Mouse (Mus musculus): Measurements from ENCODE around the gene Abcg8. TPM values are rescaled to one million over a fixed set of nuclear protein-coding genes. Genes with fewer than 3 reads are reported as not detected.

Abcg8 gene
- polyA plus RNA-seq, 1 experiment from 2014 or later: 0.17 TPM

DNA sequence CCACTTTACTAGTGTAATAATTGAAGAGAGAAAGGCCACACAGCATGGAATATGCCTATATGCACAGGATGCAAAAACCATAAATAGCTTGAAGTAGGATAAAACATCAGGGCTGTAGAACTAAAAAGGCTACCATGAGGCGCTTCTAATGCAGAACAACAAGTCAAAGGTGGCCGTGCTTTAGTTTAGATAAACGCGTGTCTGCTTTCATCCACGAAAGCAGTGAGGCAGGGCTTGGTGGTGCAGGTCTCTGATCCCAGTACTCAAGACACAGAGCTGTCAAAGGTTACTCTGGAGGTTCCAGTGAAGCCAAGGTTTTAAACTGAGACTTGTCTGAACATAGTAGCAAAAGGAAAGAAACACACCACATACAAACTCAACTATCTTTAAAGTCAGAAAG, 53.0 kb downstream of the Abcg8 start:
- no peak overlapping the region for H3K4me3 ChIP-seq (ENCODE audit: low read length)
- no peaks in the 10 kb centered on the region for H3K27me3 ChIP-seq (ENCODE audit: control insufficient read depth, insufficient read depth, low read length)
- H3K9me3 ChIP-seq (replicated peaks; ENCODE audit: control insufficient read depth, low read length): no peaks in the 10 kb centered on the region
- H3K4me2 ChIP-seq (ENCODE audit: low read depth, low read length): no peak overlapping the region
- H3K36me3 ChIP-seq (ENCODE audit: control insufficient read depth, insufficient read depth): peaks cover 37% of the 10 kb centered on the region
- peaks cover 2% of the 10 kb centered on the region; the same call in 1 of the 2 replicates for H3K4me1 ChIP-seq (ENCODE audit: control insufficient read depth, insufficient read depth, low read length)
- 72% methylated on average over 5 of the region's 5 CpGs for WGBS
- no peak overlapping the region for H3K27ac ChIP-seq (ENCODE audit: low read length)
- H3K9ac ChIP-seq (ENCODE audit: low read length): no peak overlapping the region
- no peak for ATAC-seq (replicated peaks; ENCODE audit: extremely low read depth, insufficient read depth, low FRiP score)

DNA sequence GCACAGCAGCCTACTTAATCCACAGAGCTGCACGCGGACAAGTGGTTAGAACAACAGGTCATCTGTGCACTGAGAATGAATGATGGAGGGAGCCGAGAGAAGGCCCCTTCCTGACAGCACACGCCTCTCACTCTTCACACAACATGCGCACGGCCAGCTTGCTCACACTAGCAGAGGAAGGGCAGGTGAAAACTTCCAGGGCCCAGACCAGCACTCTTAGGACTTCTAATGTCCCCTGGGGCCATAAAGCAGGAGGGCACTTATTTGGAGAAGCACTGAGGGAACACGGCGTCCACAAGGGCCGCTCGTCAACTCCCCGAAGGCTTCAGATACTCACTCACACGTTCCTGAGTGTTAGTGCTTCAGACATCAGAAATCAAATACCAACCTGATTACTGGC, 55.3 kb downstream of the Abcg8 start:
- Histone ChIP-seq H3K27ac (ENCODE audit: low read length) (no peak overlapping the region), H3K36me3 (ENCODE audit: control insufficient read depth, insufficient read depth) (peaks cover 25% of the 10 kb centered on the region), H3K27me3 (ENCODE audit: control insufficient read depth, insufficient read depth, low read length) (no peaks in the 10 kb centered on the region), H3K4me3 (ENCODE audit: low read length) (no peak overlapping the region), H3K4me2 (ENCODE audit: low read depth, low read length) (no peak overlapping the region), H3K9ac (ENCODE audit: low read length) (no peak overlapping the region), H3K4me1 (ENCODE audit: control insufficient read depth, insufficient read depth, low read length) (peaks cover 2% of the 10 kb centered on the region; the same call in 1 of the 2 replicates), H3K9me3 (replicated peaks; ENCODE audit: control insufficient read depth, low read length) (no peaks in the 10 kb centered on the region)
- no peak for ATAC-seq (replicated peaks; ENCODE audit: extremely low read depth, insufficient read depth, low FRiP score)
- 86% methylated on average over 12 of the region's 12 CpGs for WGBS

DNA sequence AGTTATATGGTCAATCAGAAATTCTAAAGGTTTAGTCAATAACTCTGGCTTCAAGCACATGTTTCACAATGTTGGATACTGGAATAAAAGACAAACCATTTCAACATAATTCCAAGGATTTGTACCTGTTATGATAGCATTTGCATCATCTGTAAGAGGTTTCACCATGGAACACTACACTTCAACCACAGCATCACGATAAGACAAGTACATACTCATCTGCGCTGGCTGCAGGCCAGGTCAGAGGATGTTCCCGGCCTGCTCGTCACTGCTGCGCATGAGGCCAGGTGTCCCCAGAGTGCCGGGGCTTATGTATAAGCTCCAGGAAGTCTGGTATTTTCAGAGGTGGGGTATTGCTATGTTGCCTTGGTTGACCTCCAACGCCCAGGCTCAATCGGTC, 56.5 kb downstream of the Abcg8 start:
- peaks cover 2% of the 10 kb centered on the region; the same call in 1 of the 2 replicates for H3K4me1 ChIP-seq (ENCODE audit: control insufficient read depth, insufficient read depth, low read length)
- no peaks in the 10 kb centered on the region for H3K9me3 ChIP-seq (replicated peaks; ENCODE audit: control insufficient read depth, low read length)
- H3K27ac ChIP-seq (ENCODE audit: low read length): no peak overlapping the region
- H3K36me3 ChIP-seq (ENCODE audit: control insufficient read depth, insufficient read depth): peaks cover 25% of the 10 kb centered on the region
- H3K27me3 ChIP-seq (ENCODE audit: control insufficient read depth, insufficient read depth, low read length): no peaks in the 10 kb centered on the region
- H3K9ac ChIP-seq (ENCODE audit: low read length): no peak overlapping the region
- no peak for ATAC-seq (replicated peaks; ENCODE audit: extremely low read depth, insufficient read depth, low FRiP score)
- 83% methylated on average over 8 of the region's 8 CpGs for WGBS
- H3K4me2 ChIP-seq (ENCODE audit: low read depth, low read length): no peak overlapping the region
- H3K4me3 ChIP-seq (ENCODE audit: low read length): no peak overlapping the region

DNA sequence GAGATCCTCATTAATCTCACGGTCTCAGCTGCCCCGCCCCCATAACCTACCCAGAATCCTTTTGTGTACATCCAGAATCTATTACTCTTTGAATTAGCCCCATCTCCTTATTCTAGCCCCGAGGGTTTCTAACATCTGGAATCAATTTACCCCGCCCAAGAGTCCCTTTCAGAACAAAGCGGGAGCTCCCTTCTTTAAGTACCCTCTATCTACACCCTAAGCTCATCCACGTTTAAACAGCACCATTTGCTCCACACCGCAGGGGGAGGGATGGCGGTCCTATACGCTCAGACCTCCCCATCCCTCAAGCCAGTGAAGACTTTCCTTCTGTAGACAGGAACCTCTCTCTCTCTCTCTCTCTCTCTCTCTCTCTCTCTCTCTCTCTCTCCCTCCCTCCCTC, 60.6 kb downstream of the Abcg8 start:
- no peaks in the 10 kb centered on the region for H3K27me3 ChIP-seq (ENCODE audit: control insufficient read depth, insufficient read depth, low read length)
- peaks cover 8% of the 10 kb centered on the region for H3K36me3 ChIP-seq (ENCODE audit: control insufficient read depth, insufficient read depth)
- WGBS: 59% methylated on average over 9 of the region's 9 CpGs
- no peak overlapping the region for H3K4me2 ChIP-seq (ENCODE audit: low read depth, low read length)
- H3K4me3 ChIP-seq (ENCODE audit: low read length): no peak overlapping the region
- no peak for ATAC-seq (replicated peaks; ENCODE audit: extremely low read depth, insufficient read depth, low FRiP score)
- no peaks in the 10 kb centered on the region for H3K4me1 ChIP-seq (ENCODE audit: control insufficient read depth, insufficient read depth, low read length)
- H3K27ac ChIP-seq (ENCODE audit: low read length): no peak overlapping the region
- no peak overlapping the region for H3K9ac ChIP-seq (ENCODE audit: low read length)
- no peaks in the 10 kb centered on the region for H3K9me3 ChIP-seq (replicated peaks; ENCODE audit: control insufficient read depth, low read length)

DNA sequence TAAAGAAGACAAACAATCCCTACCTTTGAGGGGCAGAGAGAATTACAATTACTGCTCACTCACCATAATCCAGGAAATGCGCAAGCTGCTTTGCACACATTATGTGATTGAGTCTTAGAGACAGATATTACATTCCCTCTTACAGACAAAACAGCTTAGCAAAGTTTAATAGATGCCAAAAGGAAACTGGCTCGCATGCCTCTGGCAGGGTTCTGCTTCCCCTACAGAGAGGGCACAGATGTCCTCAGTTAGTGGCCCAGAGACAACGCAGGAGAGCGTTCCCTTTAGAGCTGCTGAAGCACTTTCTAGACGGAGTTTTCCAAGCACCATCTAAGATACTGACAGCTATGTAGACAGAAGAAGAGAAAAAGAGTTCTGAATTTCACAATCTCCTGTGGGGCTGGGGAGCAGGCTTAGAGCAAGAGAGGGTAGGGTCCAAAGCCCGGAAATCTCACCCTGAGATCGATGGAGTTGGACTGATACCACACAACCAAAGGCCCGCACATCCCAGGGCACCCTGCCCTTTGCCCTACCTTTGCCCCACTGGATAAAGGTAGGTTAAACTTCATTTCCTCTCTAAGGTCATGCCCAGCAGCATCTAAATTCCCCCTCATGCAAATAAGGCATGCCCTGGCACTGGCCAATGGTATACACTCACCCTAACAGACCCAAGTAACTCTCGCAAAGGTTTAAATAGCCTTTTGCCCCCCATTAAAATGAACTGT, 62.1 kb downstream of the Abcg8 start:
- Histone ChIP-seq H3K4me3 (ENCODE audit: low read length) (no peak overlapping the region), H3K9ac (ENCODE audit: low read length) (no peak overlapping the region), H3K4me1 (ENCODE audit: control insufficient read depth, insufficient read depth, low read length) (peaks cover 6% of the 10 kb centered on the region), H3K27ac (ENCODE audit: low read length) (no peak overlapping the region), H3K36me3 (ENCODE audit: control insufficient read depth, insufficient read depth) (peaks cover 8% of the 10 kb centered on the region), H3K9me3 (replicated peaks; ENCODE audit: control insufficient read depth, low read length) (no peaks in the 10 kb centered on the region), H3K27me3 (ENCODE audit: control insufficient read depth, insufficient read depth, low read length) (no peaks in the 10 kb centered on the region), H3K4me2 (ENCODE audit: low read depth, low read length) (no peak overlapping the region)
- no peak for ATAC-seq (replicated peaks; ENCODE audit: extremely low read depth, insufficient read depth, low FRiP score)
- WGBS: 86% methylated on average over 9 of the region's 9 CpGs

DNA sequence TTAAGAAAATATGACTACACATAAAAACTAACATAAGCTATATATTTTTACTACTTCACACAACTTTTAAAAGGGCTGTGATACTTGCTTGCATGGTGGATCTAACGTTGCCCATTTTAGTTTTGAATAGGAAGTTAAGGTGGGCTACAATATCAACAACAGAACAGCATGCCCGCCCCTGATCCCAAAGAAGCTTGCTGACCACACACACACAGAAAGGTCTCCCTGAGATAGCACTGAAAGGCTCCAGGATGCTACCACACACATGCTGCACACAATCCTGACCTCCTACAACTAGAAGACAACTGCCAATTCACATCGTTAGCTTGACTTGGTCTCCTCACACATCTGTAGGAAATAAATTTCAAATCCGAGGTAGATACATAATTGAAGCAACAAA, 68.2 kb downstream of the Abcg8 start:
- Histone ChIP-seq H3K4me2 (ENCODE audit: low read depth, low read length) (no peak overlapping the region), H3K27ac (ENCODE audit: low read length) (no peak overlapping the region), H3K4me1 (ENCODE audit: control insufficient read depth, insufficient read depth, low read length) (peaks cover 8% of the 10 kb centered on the region), H3K27me3 (ENCODE audit: control insufficient read depth, insufficient read depth, low read length) (no peaks in the 10 kb centered on the region), H3K36me3 (ENCODE audit: control insufficient read depth, insufficient read depth) (peaks cover 6% of the 10 kb centered on the region), H3K9ac (ENCODE audit: low read length) (no peak overlapping the region), H3K4me3 (ENCODE audit: low read length) (no peak overlapping the region), H3K9me3 (replicated peaks; ENCODE audit: control insufficient read depth, low read length) (no peaks in the 10 kb centered on the region)
- 77% methylated on average over 4 of the region's 4 CpGs for WGBS
- no peak for ATAC-seq (replicated peaks; ENCODE audit: extremely low read depth, insufficient read depth, low FRiP score)

DNA sequence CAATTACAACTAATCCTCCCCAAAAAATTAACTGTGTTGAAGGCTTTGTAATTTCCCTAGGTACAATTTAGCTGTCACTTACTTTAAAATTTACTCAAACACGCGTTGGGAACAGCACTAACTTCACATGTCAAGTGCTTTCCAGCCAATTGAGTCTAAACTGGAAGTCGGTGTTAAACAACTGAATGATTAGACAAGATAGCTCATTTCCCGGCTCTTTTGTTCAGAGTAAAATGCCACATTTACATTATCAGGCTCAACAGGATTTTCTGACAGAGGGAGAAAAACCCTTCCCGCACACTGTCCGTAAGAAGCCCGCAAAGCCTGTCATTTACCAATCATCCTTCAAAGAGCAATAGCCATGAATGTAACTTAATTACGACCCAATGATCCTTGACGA, 68.9 kb downstream of the Abcg8 start:
- Histone ChIP-seq H3K4me1 (ENCODE audit: control insufficient read depth, insufficient read depth, low read length) (peaks cover 8% of the 10 kb centered on the region), H3K4me2 (ENCODE audit: low read depth, low read length) (no peak overlapping the region), H3K9ac (ENCODE audit: low read length) (no peak overlapping the region), H3K27ac (ENCODE audit: low read length) (no peak overlapping the region), H3K27me3 (ENCODE audit: control insufficient read depth, insufficient read depth, low read length) (no peaks in the 10 kb centered on the region), H3K9me3 (replicated peaks; ENCODE audit: control insufficient read depth, low read length) (no peaks in the 10 kb centered on the region), H3K36me3 (ENCODE audit: control insufficient read depth, insufficient read depth) (peaks cover 8% of the 10 kb centered on the region), H3K4me3 (ENCODE audit: low read length) (no peak overlapping the region)
- ATAC-seq (replicated peaks; ENCODE audit: extremely low read depth, insufficient read depth, low FRiP score): no peak
- WGBS: 69% methylated on average over 9 of the region's 9 CpGs

DNA sequence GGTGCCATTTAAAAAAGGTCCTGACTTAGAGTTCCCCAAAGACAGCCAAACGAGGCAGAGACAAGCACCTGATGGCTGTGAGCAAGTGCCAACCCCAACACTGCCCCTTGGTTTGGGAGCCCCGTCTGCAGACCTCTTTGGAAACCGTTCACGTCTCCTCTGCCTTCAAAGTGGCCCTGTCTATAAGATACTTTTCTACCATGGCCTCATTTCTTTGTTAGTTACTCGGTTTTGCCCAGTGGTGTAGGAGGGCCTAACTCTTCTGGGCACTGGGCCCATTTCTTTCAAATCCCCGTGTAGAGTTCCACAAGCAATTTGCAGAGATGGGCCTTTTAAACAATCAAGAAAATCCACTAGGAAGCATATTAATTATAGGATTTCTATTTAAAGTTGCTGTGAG, 71.1 kb downstream of the Abcg8 start:
- Histone ChIP-seq H3K9ac (ENCODE audit: low read length) (no peak overlapping the region), H3K36me3 (ENCODE audit: control insufficient read depth, insufficient read depth) (peaks cover 20% of the 10 kb centered on the region), H3K27me3 (ENCODE audit: control insufficient read depth, insufficient read depth, low read length) (no peaks in the 10 kb centered on the region), H3K9me3 (replicated peaks; ENCODE audit: control insufficient read depth, low read length) (no peaks in the 10 kb centered on the region), H3K4me3 (ENCODE audit: low read length) (no peak overlapping the region), H3K4me2 (ENCODE audit: low read depth, low read length) (no peak overlapping the region), H3K27ac (ENCODE audit: low read length) (no peak overlapping the region), H3K4me1 (ENCODE audit: control insufficient read depth, insufficient read depth, low read length) (peaks cover 8% of the 10 kb centered on the region)
- 67% methylated on average over 6 of the region's 6 CpGs for WGBS
- no peak for ATAC-seq (replicated peaks; ENCODE audit: extremely low read depth, insufficient read depth, low FRiP score)

DNA sequence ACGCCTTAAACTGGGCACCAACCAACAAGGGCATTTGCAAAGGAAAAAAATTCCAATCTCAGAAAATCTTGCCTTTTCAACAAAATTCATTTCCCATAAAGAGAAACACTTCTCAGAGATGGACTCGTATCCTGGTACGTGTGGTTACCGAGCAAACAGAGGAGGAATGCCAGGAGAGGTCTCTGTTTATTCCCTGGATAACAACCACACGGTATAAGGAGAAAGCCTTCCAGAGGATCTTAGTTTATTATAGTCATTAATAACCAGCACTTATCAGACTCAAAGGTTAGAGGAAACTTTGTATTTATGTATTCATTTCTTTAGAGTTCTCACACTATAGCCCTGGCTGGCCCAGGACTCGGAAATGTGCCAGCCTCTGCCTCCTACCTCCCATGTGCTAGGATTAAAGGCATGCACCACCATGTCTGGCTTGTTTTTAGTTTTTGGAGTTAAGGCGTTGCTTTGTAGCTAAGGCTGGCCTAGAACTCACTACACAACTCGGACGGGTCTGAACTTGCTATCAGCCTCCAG, 72.1 kb downstream of the Abcg8 start:
- H3K9ac ChIP-seq (ENCODE audit: low read length): no peak overlapping the region
- H3K36me3 ChIP-seq (ENCODE audit: control insufficient read depth, insufficient read depth): peaks cover 22% of the 10 kb centered on the region
- no peak for ATAC-seq (replicated peaks; ENCODE audit: extremely low read depth, insufficient read depth, low FRiP score)
- no peak overlapping the region for H3K4me3 ChIP-seq (ENCODE audit: low read length)
- 90% methylated on average over 9 of the region's 9 CpGs for WGBS
- H3K9me3 ChIP-seq (replicated peaks; ENCODE audit: control insufficient read depth, low read length): no peaks in the 10 kb centered on the region
- H3K27me3 ChIP-seq (ENCODE audit: control insufficient read depth, insufficient read depth, low read length): no peaks in the 10 kb centered on the region
- H3K4me1 ChIP-seq (ENCODE audit: control insufficient read depth, insufficient read depth, low read length): peaks cover 2% of the 10 kb centered on the region; the same call in 1 of the 2 replicates
- H3K27ac ChIP-seq (ENCODE audit: low read length): no peak overlapping the region
- H3K4me2 ChIP-seq (ENCODE audit: low read depth, low read length): no peak overlapping the region

All from heart, embryonic 16.5 days (tissue).